Mouse (Mus musculus) retina, postnatal 7 days (tissue): ENCODE measurements around the gene Ifit1bl2.
"Not testable (repeated sequence)": the region's sequence is repeated elsewhere in the genome, so short reads cannot be mapped to it uniquely, and the experiment has no call there.

Source experiments
- DNase-seq: peaks from one replicate; pipeline ENCODE4 v3.0.0-alpha.2; 2012; ENCODE audit warnings: low read depth, low spot score

The Ifit1bl2 gene

GRCm38 (mm10) chr19:34610118-34610517 lies 30.4 kb downstream of the Ifit1bl2 start:
- not testable (repeated sequence) for DNase-seq

GRCm38 (mm10) chr19:34607237-34608051 lies 33.1 kb downstream of the Ifit1bl2 start, which contains the start of gene Ifit3b:
Ifit3b (plus strand) TSS chr19:34607970.
- DNase-seq = peak; percentile 9

GRCm38 (mm10) chr19:34605472-34605871 lies 35.1 kb downstream of the Ifit1bl2 start:
- no peak for DNase-seq

- DNase-seq = not testable (repeated sequence)
Observed at GRCm38 (mm10) chr19:34601888-34602287, 38.7 kb downstream of the Ifit1bl2 start, which contains the start of gene Ifit1bl1. Ifit1bl1 (minus strand) TSS chr19:34601956.

GRCm38 (mm10) chr19:34599250-34599649 lies 41.3 kb downstream of the Ifit1bl2 start:
- DNase-seq = not testable (repeated sequence)

- no peak for DNase-seq
Observed at GRCm38 (mm10) chr19:34598341-34598740, 42.2 kb downstream of the Ifit1bl2 start.

GRCm38 (mm10) chr19:34596811-34597210 lies 43.7 kb downstream of the Ifit1bl2 start:
- no peak for DNase-seq

- DNase-seq = not testable (repeated sequence)
Observed at GRCm38 (mm10) chr19:34594523-34594922, 46.0 kb downstream of the Ifit1bl2 start.

GRCm38 (mm10) chr19:34593456-34593855 lies 47.1 kb downstream of the Ifit1bl2 start:
- DNase-seq = no peak

- no peak for DNase-seq
Observed at GRCm38 (mm10) chr19:34588959-34589358, 51.6 kb downstream of the Ifit1bl2 start.

GRCm38 (mm10) chr19:34587898-34588692 lies 52.4 kb downstream of the Ifit1bl2 start:
- not testable (repeated sequence) for DNase-seq

- DNase-seq = not testable (repeated sequence)
Observed at GRCm38 (mm10) chr19:34585740-34586458, 54.6 kb downstream of the Ifit1bl2 start.

GRCm38 (mm10) chr19:34583126-34583766 lies 57.3 kb downstream of the Ifit1bl2 start, which contains the start of gene Ifit3:
Ifit3 (plus strand) TSS chr19:34583531.
- not testable (repeated sequence) for DNase-seq

GRCm38 (mm10) chr19:34582696-34583095 lies 57.8 kb downstream of the Ifit1bl2 start:
- not testable (repeated sequence) for DNase-seq

GRCm38 (mm10) chr19:34577121-34577520 lies 63.4 kb downstream of the Ifit1bl2 start:
- no peak for DNase-seq

- DNase-seq = no peak
Observed at GRCm38 (mm10) chr19:34573650-34574049, 66.9 kb downstream of the Ifit1bl2 start.

GRCm38 (mm10) chr19:34571080-34571479 lies 69.5 kb downstream of the Ifit1bl2 start:
- no peak for DNase-seq

GRCm38 (mm10) chr19:34569896-34570476 lies 70.6 kb downstream of the Ifit1bl2 start:
- DNase-seq = no peak

- no peak for DNase-seq
Observed at GRCm38 (mm10) chr19:34568988-34569895, 71.3 kb downstream of the Ifit1bl2 start.
